Mouse (Mus musculus) left cerebral cortex, postnatal 10 days (tissue): Measurements from ENCODE around the gene Tmem123. TPM values are rescaled to one million over a fixed set of nuclear protein-coding genes. Genes with fewer than 3 reads are reported as not detected.

Source experiments
- DNase-seq, 2 experiments: peaks; one replicate each; pipeline ENCODE4 v3.0.0; 2021 to 2022; ENCODE audit warnings: low spot score in 2 of 2, mixed read lengths in 1 of 2; ENCODE audit errors: extremely low spot score in 1 of 2
- intact Hi-C: fragments of 180-260 bp; cut with DNase I; formaldehyde crosslinking; loops from one replicate; pipeline ENCODE4 v1.15.1; 2025
- total RNA-seq, 2 experiments: library from RNA; stranded (reverse); gene quantifications; 2 replicates each; pipeline ENCODE4 v1.2.3; 2021

The Tmem123 gene
- total RNA-seq, 2 experiments from 2014 or later = 7.8 to 9.2 TPM

DNA sequence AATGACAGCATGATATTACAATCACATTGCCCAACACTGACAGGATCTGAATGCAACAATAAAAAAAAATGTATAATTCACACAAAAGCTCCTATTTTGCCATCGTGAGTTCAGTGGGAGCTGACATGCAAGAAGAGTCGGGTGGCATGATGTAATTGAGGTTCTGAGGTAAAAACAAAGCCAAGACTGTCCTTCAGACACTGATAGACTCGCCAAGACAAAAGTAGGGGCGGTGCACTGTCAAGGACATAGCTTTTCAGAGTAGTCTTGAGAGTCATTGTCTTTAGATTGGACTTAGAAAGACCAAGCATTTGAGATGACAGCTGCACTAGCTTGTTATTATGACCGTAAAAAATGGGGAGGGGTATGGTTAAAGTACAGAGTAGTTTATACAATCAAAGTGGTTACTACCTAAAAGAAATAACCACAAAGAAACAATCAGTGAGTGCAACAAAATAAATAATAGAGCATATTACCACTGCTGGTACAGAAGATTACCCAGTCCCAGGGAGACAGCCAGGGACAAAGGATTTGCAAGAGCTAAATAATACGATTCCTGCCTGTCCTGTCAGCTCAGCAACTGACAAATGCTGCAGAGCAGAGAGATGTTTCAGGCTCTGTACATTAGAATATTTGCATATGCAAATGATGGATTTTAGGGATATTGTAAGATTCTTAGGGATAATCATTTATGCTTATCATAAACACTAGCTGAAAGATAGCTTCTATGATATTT is 32.5 kb downstream of the Tmem123 start:
- intact Hi-C loops = no loop called here
- DNase-seq = no peak

DNA sequence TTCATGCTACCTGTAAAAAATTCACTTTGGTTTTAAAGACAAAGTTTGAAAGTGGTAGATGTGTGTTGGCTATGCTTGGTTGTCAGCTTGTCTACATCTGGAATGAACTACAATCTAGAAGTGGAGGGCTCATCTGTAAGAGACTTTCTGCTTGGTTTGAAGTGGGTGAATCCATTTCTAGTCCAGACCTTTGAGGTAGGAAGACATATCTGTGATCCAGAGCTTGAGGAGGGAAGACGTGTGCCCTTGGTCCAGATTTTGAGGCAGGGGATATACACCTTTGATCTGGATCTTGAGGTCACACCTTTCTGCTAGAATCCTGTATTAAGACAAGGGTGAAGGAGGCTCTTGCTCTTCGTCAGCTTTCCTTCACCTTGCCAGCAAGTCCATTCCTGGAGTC is 33.7 kb downstream of the Tmem123 start:
- intact Hi-C loops = no loop called here
- DNase-seq = no peak

DNA sequence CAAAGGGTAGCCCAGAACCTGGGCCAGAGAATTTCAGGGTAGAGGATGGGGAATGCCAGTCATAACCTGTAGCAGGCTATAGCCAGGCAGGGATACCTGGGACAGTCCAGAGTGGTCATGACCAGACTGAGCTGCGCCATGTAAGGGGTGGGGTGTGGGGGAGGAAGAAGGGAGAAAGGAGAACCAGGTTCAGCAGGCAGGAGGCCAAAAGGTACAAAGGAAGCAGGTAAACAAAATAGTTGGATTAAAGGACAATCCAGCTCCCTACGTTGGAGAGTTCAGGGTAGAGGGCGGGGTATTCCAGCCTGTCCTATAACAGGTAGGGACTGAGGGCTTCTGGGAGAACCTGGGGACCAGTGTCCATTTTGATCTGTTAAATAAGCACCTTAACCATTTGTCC is 34.7 kb downstream of the Tmem123 start:
- intact Hi-C loops = no loop called here
- DNase-seq = no peak

DNA sequence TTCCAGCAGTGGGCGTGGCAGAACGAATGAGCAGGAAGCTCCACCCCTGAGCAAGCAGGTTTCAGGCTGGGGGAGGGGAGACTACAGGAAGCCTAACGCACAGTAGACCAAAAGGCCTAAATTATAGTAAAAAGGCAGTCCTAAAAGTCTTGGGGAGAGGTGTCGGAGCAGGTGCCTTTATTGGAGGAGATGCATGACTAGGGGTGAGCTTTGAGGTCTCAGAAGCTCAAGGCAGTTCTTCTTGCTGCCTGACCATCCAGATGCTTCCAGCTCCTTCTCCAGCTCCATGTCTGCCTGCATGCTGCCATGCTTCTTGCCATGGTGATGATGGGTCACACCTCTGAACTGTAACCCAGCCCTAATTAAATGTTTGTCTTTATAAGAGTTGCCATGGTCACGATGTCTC is 41.3 kb downstream of the Tmem123 start:
- intact Hi-C loops = no loop called here
- no peak for DNase-seq

DNA sequence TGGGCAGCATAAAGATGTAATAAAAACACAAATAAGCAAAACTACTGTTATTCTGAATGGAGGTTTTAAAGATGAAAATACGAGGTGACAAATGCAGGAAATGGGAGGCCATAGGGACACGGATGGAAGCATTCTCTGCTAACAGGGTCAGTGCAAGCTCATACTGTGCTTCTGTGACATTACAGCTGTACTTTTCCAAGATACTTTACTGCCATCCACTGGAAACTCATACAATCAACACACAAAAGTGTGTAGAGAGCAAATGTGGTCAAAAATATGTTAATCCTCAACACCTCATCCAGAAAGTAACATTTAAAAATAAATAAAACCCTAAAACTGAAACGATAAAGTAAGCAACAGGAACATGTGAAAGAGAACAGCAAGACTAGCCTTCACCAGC is 58.9 kb downstream of the Tmem123 start:
- no peak for DNase-seq
- intact Hi-C loops = loop anchor here (10.0 kb wide), 1 partner anchor 108 kb away; no protein-coding TSS in a partner anchor

DNA sequence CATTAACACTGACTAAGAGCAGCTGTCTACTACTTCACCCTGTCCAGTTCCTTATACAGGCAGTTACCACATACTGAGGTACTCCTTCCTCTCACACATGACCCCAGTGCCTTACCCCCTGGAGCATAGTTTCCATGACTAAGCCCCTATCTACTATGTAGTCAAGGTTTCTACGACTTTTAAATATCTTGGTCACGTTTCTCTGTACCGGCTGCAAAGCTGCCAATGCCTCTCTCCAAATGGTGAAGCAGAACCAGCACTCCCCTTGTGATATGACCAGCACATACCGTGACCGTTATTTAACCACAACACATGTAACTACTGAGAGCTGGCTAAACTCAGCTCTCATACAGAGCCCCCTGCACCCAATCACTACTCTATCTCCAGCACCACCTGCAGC is 61.1 kb downstream of the Tmem123 start:
- intact Hi-C loops = loop anchor here (10.0 kb wide), 1 partner anchor 110 kb away; no protein-coding TSS in a partner anchor
- DNase-seq = no peak

DNA sequence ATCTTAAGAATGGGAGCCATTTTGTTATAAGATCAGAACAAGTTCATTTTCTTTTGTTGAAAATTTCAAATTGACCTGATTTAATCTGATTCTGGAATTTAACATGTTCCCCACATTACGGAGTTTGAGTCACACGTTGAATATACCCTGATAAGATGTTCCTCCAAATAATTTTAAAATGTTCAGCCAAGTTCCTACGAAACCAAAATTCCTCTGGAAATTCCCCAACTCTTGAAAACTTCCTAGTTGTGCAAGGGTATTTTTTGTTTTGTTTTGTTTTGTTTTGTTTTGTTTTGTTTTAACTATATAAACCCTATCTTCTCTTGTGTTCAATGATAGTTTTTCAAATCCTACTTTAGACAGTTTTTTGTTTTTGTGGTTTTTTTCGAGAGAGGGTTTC is 64.9 kb downstream of the Tmem123 start:
- intact Hi-C loops = loop anchor here (10.0 kb wide), 1 partner anchor 114 kb away; no protein-coding TSS in a partner anchor

DNA sequence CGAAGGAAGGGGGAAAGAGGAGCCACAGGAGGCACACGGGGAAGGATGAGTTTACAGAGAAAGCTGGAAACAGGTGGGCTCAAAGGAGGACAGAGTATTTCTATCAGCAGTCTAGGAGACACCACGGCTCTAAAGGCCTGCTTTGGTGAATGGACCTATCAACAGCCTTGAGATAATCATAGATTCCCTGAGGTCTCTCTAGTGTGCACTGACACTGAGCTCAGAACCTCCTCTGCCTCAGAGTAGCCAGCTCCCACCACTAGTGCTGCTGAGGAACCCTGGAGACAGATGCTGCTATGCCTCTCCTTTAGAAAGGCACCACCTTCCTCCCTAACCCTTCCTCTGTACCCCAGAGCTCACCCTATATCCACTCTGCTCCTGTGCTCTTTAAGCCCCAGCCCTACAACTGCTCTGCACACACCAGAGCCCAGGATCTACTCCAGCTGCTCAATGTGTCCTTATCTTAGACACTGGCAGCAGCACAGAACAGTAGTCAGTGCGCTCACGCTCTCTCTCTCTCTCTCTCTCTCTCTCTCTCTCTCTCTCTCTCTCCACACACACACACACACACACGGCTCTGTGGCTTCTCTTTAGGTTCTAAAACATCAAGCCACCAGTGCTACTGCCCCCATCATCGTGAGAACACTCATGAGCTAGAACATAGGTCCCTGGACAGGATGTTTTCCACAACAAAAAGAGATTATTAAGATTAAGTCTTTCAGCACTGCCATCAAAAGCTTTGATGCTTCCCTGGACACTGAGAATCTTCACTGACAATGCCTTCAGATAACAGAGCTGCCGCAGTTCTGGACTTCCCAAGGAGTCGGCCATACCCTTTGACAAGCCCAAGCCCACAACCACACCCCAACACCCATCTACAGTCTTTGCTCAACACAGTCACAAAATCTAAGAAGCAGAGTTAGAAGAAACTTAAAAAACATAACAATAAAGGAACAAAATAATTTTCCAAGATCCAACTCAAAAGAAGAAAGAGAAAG is 66.0 kb downstream of the Tmem123 start:
- intact Hi-C loops = loop anchor here (10.0 kb wide), 1 partner anchor 115 kb away; no protein-coding TSS in a partner anchor
- no peak for DNase-seq

More for the DNA sequence above, 64.9 kb downstream of the Tmem123 start:
- no peak for DNase-seq

DNA sequence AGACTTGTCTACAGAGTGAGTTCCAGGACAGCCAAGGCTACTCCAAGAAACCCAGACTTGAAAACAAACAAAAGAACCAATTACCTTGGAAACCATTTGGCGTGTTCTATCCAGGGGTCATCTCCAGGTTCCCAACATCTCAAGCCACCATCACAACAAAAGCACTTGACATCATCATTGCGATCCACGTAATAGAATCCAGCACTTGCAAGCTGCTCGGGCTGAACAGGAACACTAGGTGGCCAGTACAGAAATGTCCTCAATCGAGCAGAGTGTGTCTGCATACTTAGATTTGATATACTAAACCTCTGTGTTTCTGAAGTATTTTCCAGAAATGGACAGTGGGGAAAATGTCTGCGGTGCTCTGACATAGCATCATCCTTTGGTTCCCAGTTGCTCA is 69.6 kb downstream of the Tmem123 start:
- DNase-seq = no peak
- intact Hi-C loops = no loop called here

DNA sequence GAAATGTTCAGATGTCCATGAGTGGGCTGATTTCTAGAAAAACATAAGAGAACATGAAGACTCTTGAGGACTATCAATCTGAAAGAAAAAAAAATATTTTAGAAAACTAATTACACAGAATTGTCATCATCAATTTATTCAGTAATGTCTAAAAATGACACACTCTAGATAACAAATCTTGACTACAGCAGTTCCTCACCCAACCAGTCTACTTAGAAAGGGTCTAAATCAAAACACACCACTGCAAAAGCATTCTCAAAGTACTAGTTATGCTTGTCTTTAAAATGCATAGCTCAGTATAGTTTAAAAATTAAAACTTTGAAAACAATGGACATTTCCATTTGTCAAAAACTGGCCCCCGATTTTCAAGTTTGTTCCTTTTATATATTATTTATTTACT is 71.5 kb downstream of the Tmem123 start:
- DNase-seq = no peak
- intact Hi-C loops = no loop called here

DNA sequence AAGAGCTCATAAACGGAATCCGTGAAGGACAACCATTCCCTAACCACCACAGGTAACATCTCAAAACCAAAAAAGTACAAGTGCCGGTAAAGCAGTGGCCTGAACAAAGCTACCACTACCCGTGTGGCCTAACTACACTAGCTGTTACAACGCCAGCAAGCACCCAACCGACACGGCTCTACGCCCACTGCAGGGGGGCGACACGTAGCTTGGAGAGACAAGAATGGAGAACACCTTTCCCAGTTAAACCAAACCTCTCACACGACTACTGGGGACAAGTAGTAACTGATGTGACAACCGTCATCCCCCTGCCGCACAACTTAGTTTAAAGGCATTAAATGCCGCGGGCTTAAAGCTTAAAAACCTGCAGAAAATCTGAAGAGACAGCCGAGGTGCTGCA is 72.5 kb downstream of the Tmem123 start:
- intact Hi-C loops = no loop called here
- peak; percentile 16 to 54 for DNase-seq

DNA sequence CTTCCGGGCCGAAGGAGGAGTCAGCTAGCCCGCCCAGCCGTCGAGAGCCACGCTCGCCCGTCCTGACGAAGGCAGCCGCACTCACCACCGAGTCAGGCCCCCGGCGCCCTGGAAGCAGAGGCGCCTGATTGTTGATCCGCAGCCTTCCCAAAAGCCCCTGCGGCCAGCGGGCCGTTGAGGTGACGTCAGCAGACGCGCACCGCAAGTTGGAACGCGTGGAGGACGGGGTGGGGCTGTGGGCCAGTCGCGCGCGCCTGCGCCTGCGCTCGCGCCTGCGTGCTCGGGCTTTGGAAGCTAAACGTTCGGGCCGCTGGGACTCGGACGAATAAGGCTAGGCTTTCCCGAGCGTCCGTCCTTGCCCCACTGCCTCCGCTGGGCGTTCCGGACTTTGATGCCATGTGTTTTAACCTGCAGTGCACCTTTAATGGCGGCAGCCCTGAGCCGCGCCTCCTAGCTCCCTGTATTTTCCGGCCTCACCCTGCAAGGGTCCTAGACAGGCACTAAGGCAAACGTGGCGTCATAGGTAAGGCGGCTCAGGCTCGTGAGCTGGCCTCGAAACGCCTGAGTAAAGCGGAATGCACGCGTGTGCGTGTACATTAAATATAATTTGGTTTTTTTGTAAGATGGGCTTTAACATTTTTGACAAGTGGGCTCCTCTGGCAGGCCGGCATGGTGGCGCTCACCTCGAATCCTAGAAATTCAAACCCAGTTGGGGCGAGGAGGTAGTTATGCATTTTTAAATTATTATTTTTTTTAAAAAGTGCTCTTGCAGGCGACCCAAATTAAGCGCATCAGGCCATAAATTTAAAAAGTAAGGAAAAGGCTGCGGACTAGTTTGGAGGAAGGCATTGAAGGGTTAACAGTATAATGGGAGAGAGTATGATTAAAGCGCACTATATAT is 73.3 kb downstream of the Tmem123 start, which contains the start of gene Birc2:
TSS of gene Birc2 (minus strand) at position 160 of the 901 bp plus-strand sequence.
- intact Hi-C loops = no loop called here

DNA sequence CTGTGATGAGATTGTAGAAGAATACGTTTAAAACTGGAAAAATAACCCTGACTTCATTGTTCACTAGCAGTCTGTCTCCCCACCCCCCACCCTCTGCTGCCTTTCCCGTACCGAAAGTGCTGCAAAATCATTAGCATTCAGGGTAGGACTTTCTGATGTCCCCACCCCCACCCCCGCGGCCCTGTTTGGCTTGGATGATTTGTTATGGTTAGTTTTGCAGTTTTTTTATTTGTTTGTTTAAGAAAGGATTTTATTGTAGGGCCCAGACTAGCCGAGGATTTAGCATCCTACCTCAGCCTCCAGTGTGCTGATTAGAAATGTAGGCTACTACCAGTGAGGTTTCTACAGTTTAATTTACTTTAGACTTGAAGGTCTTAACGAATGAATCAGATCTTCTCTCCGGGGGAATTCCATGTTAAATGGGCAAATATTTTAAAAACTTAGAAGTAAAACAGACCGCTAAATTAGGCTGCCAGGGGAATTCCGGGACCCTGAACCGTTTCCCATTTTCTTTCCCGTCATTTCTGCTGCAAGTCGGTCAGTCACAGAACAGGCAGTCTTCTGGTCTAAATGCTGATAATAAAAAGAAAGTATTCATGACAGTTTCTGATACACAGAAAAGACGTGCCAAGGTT is 74.1 kb downstream of the Tmem123 start:
- intact Hi-C loops = no loop called here
- no peak for DNase-seq

More for the DNA sequence above, 73.3 kb downstream of the Tmem123 start, which contains the start of gene Birc2:
- DNase-seq = peak; percentile 94 to 98

DNA sequence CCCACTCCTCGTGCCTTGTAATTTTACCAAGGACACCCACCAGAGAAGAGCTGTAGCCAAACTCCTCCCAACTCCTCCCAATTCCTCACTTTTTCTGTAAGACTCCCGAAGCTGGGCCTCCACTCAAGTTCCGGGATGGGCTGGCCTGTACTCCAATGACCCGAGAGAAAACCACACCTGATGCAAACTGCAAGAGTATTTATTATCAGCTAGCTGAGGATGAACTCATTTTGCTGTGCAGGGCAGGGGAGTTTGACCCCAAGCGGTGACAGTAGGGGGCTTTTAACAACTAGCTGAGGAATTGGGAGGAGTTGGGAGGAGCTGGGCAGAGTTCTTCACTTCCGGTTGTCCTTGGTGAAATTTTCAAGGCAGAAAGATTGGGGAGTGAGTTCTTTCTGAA is 77.4 kb downstream of the Tmem123 start:
- DNase-seq = no peak
- intact Hi-C loops = no loop called here
